Mouse (Mus musculus) heart, adult 8-10 months (tissue): Measurements from ENCODE around the gene Cyb5rl. TPM values are rescaled to one million over a fixed set of nuclear protein-coding genes. Genes with fewer than 3 reads are reported as not detected.
"Not testable (repeated sequence)": the region's sequence is repeated elsewhere in the genome, so short reads cannot be mapped to it uniquely, and the experiment has no call there.

Source experiments
- DNase-seq: peaks from one replicate; pipeline ENCODE4 v3.0.0; 2022; ENCODE audit warnings: low spot score
- total RNA-seq, 4 experiments: library from RNA; stranded (reverse); gene quantifications; 2 replicates each; pipeline ENCODE4 v1.2.4; 2022

Cyb5rl gene
- total RNA-seq, 4 experiments from 2014 or later: 24.2 to 35.1 (median 27.8) TPM

GRCm38 (mm10) chr4:107108291-107108731 lies 41.5 kb downstream of the Cyb5rl start:
- no peak for DNase-seq

GRCm38 (mm10) chr4:107109181-107109580 lies 42.4 kb downstream of the Cyb5rl start:
- not testable (repeated sequence) for DNase-seq

DNA sequence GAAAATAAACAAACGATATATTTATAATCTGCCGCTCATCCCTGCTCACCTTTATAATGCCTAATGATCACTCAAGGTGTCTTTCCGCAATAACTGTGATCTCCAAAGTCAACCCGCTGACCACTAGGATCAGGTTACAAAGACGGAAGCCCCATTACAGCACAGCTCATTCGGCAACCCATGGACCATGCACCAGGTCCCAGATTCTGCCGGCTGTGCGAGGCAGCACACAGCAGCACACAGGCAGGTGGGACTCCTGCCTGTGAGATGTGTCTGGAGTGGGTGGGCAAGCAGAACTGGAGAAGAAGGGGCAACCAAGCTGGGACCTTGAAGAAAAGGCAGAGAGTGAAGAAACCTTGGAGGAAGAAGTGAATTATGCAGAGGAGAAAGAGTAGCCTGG lies 47.5 kb downstream of the Cyb5rl start:
- no peak for DNase-seq

DNA sequence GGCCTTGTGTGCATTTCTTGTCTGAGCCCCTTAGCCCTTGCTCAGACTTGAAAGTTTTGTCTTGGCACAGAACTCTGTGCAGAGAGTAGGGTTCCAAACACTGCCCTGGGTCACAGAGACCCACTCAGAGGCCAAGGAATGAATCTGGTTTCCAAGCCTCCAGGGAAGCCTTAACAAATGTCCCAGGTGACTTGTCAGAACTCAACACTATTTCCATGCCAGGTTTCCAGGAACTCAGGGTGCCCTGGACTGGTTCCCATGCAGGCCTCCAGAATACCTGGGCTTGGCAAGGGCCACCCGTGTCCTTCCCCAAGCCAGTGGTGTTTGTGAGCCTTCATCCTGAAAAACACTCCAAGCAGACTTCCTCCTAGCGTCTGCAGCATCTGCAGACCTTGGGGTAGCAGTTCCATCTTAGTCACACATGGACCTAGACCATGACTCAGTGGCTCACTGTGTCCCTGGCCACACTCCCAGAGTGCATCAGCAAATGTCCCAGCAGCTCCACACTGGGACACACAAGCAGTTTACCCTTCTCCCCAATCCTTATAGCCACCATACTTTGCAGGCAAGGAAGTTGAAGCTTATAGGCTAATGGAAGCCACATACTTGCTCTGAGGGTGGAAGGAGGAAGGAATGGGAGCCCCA lies 51.1 kb downstream of the Cyb5rl start:
- DNase-seq: no peak

DNA sequence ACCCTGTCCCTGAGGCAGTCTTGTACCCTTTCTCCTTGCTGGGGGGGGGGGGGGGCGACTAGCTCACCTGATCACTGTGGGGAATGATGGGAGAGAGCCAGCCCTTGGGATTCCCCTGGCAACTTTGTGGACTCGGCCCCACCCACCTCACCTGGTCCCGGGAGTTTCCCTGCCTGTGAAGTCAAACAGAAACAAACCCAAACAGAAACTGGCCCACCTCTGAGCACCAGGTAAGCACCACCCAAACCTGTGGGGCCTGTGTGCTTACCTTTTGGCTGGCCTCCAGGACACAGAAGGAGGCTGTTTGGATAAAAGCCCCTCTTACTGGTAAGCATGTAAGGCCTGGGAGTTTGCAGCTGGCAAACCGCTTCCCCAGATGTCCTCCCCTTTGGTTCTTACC lies 52.3 kb downstream of the Cyb5rl start:
- no peak for DNase-seq

DNA sequence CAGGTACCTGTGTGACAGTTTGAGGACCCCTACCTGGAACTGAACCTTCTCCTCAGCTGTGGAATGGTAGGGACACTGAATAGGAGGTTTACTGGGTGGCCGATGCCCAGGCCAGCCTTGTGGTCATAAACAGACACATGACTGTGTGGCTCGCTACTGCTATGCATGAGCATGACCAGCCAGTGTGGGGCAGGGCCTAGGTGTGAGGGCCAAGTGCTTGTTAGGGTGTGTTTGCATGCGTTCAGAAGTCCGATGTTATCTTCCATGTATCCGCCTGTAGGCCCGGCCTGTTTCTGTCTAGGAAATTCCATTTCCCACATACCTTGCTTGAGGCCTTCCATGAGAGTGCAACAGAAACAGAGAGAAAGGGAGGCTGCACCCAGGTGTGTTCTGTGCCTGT lies 53.9 kb downstream of the Cyb5rl start:
- no peak for DNase-seq

DNA sequence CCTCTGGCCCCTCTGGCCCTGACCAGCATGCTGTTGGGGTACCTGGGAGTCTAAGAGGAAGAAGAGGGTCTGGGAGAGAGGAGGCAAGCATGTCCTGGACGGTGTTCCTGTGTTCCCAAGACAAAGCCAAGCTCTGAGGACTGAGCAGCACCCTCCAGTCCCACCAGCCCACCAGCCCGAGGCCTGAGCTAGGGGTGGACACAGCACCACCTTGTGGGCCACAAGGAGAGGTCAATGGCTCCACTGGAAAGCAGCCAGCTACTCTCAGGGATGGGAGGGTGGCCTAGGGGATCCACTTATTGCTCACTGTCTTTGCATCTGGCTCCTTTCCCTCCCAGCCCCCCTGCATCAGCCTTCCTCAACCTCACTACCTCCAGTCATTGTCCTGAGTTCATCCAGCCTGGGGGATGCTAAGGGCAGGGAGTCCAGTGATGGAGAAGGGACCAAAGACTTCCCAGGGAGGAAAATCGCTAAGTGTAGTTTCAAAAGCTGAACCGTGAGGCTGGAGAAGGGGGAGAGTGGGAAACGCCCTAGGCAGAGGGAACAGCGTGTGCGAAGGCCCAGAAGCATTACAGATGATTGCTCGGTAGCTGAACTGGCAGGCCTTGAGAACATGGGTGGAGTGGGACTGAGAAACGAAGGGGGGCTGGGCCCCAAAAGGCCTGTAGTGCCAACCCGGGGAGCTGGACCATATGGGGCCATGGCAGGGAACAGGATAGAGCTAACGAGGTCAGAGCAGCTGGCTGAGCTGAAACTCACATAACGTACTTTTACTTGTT lies 54.6 kb downstream of the Cyb5rl start:
- peak; percentile 11 for DNase-seq

- DNase-seq: no peak
Measured at GRCm38 (mm10) chr4:107124376-107124775, 57.6 kb downstream of the Cyb5rl start.

DNA sequence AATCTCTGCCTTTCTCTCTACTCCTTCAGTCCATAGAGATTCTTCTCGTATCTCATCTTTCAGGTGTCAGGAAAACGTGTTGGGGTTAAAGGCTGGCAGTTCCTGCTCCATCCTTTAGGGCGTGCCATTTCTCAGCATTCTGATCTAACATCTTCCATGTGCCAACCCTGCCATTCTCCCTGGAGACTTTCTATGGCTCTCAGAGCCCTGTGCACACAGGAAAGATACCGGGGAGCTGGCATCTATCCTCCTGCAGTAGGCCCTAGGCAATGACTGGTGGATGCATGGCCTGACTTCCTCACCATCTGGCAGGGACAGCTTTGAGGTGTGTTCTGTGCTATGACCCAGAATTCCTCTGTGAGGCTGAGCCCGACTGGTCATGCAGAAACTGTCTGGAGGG lies 58.3 kb downstream of the Cyb5rl start:
- no peak for DNase-seq

GRCm38 (mm10) chr4:107126389-107126788 lies 59.6 kb downstream of the Cyb5rl start:
- no peak for DNase-seq

DNA sequence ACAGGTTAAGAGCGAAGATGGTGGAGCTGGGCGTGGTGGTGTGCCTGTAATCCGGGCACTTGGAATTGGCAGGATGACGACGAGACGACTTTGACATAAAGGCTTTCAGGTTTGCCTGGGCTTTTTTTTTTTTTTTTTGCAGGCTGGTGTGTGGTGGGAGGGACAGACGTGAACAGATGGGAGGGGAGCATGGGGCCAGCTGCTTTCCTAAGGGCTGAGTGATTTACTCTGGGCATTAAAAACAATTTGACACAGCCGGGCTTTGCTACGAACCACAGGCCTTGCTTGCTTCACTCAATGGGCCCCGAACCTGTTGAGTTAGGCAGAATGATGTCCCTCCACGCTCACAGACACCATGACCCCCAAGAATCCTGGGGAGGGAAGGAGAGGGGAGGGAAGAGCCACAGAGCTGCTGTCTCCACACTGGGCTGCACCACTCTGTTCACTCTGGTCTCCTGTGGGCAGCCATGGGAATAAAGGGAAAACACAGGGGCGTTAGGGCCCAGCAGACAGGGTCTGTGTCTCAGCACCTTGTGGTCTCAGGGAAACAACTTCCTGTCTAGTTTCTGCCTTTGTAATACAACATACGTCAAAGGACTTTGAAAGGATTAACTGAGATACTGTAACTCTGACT lies 60.2 kb downstream of the Cyb5rl start:
- DNase-seq: no peak

DNA sequence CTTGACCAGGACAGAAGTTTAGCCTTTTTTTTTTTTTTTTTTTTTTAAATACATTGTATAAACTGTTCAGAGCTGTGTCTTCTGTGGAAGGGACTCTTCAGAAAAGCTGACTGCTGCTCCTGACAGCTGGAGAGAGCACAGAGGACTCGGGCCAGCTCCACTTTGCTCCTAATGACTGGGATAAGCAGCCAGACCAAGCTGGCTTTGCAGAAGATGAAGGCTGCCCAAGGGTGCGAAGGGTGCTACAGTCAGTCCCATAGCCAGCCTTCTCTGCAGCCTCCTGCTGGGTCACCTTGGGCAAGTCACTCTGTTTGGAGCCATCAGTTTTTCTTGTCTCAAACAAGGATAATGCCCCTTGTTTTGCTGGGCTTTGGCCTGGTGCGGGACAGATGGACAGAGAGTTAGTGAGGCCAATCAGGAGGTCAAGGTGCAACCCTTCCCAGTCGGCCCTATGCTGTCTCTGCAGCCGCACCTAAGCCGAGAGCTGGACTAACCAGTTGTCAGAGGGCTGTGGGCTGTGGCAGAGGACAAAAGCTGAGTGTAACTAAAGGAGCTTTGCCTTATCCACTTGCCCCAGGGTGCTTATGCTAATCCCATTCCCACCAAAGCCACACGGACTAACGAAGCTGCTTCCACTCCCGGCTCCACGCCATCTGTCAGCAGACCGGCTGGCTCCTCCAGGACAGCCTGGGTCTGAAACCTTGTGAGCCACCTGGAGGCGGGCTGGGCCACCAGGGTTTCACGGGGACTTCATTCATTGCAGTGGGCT lies 61.3 kb downstream of the Cyb5rl start:
- no peak for DNase-seq

DNA sequence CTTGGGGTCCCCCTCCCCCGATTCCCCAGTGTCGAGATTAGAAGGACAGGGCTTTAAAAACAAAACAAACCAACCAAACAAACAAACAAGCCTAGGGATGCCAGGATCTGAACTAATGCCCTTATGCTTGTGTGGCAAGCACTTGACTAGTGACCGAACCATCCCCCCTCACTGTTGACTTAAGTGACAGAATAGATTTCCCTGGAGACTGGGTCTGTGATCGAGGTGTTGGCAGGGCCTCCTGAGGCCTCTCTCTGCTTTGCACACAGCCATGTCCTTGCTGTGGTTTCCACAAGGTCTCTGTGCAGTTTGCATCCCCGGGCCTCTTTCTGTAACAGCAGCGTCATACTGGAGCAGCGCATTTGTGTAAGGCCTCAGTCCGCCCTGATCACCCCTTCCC lies 62.6 kb downstream of the Cyb5rl start:
- DNase-seq: no peak

- peak; percentile 8 for DNase-seq
Measured at GRCm38 (mm10) chr4:107130534-107130933, 63.7 kb downstream of the Cyb5rl start.

DNA sequence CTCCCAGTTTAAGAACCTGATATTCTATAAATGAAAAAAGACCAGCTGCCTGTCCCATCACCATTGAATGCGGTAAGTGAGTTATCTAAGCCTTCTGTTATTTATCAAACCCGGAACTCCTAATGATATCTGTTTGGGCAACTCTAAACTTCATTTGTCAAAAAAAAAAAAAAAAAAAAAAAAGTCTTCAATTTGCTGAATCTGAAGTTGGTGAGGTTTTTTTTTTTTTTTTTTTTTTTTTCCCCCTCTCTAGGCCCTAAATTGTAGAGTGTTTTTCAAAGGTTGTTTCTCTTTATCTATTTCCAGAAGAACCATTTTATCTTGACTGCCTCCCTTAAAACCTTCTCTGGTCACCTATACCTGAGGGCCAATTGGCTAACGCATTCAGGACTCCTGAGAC lies 68.1 kb downstream of the Cyb5rl start:
- DNase-seq: no peak

DNA sequence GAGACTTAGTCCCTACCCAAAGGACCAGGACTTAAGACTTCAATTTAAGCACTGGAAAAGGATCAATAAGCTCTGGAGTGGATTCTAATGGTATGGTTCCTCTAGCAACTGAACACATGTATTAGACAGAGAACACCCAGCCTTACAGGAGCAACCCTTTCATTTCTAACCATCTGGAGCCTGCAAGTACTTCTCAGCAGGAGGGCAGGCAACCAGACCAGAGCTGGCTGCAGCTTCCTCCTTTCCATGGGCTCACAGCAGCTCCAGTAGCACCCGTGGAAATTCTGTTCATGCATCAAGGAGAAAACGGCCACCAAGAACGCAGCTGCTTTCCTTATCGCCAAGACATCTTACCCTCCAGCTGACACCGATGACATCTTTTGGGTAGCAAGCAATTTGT lies 68.9 kb downstream of the Cyb5rl start:
- no peak for DNase-seq

- no peak for DNase-seq
Measured at GRCm38 (mm10) chr4:107136531-107136930, 69.7 kb downstream of the Cyb5rl start.

Other genes starting within 250 kb of the Cyb5rl start
- 10 to 100 TPM; 34.2 to 42.5 (median 36.2) TPM for gene Ssbp3, start 156.3 kb upstream of the Cyb5rl start, total RNA-seq
- 100 to 1,000 TPM in 1 of 4 experiments, 10 to 100 TPM in 3; 93.9 to 102 (median 96.0) TPM for gene Mrpl37, start 120 bp upstream of the Cyb5rl start, total RNA-seq
- gene Cdcp2, start 29.9 kb downstream of the Cyb5rl start, total RNA-seq: not detected
- 100 to 1,000 TPM; 121 to 126 (median 122) TPM for gene Tmem59, start 111.4 kb downstream of the Cyb5rl start, total RNA-seq
- gene Tceanc2, start 112.1 kb downstream of the Cyb5rl start, total RNA-seq: 10 to 100 TPM; 10.7 to 15.1 (median 12.2) TPM
- gene Ldlrad1, start 142.2 kb downstream of the Cyb5rl start, total RNA-seq: not detected
- gene Lrrc42, start 186.5 kb downstream of the Cyb5rl start, total RNA-seq: 10 to 100 TPM in 2 of 4 experiments, 1 to 10 TPM in 2; 8.5 to 11.0 (median 10.2) TPM
- 10 to 100 TPM; 10.1 to 12.3 (median 10.2) TPM for gene Hspb11, start 186.6 kb downstream of the Cyb5rl start, total RNA-seq
- not detected for gene Dio1, start 240.2 kb downstream of the Cyb5rl start, total RNA-seq
- gene Yipf1, start 247.4 kb downstream of the Cyb5rl start, total RNA-seq: 10 to 100 TPM; 16.6 to 20.3 (median 18.0) TPM